Mouse (Mus musculus) thymus, postnatal 10 days (tissue): Measurements from ENCODE around the gene Itm2a.

Experiments
- DNase-seq, 2 experiments: peaks; one replicate each; pipeline ENCODE4 v3.0.0; 2021; ENCODE audit warnings: low spot score in 2 of 2

Gene Itm2a

GRCm38 (mm10) chrX:107402915-107403912, at the start of gene Itm2a:
Gene Itm2a (minus strand): TSS chrX:107403376.
- DNase-seq: peak; percentile 14 to 30

GRCm38 (mm10) chrX:107435887-107436286, 32.7 kb upstream of the Itm2a start:
- peak in 1 of 2 experiments; percentile 11 for DNase-seq

GRCm38 (mm10) chrX:107421304-107421703, 18.1 kb upstream of the Itm2a start:
- DNase-seq: peak in 1 of 2 experiments; percentile 3

GRCm38 (mm10) chrX:107417345-107417744, 14.2 kb upstream of the Itm2a start:
- no peak for DNase-seq

GRCm38 (mm10) chrX:107415999-107416398, 12.8 kb upstream of the Itm2a start:
- DNase-seq: no peak

GRCm38 (mm10) chrX:107402481-107402880, 695 bp downstream of the Itm2a start:
- peak in 1 of 2 experiments; percentile 14 for DNase-seq

GRCm38 (mm10) chrX:107399087-107399486, 4.1 kb downstream of the Itm2a start:
- no peak for DNase-seq

GRCm38 (mm10) chrX:107393256-107393655, 9.9 kb downstream of the Itm2a start:
- no peak for DNase-seq

GRCm38 (mm10) chrX:107375329-107375728, 27.8 kb downstream of the Itm2a start:
- DNase-seq: no peak
